Mouse (Mus musculus) liver, embryonic 14 days (tissue): ENCODE measurements around the gene 6430571L13Rik. TPM values are rescaled to one million over a fixed set of nuclear protein-coding genes. Genes with fewer than 3 reads are reported as not detected.

Source experiments
- polyA plus RNA-seq: library from polyadenylated mRNA; depleted of rRNA; stranded (reverse); fragments of >200 nt; gene quantifications from 2 replicates; pipeline ENCODE4 v1.2.3, GENCODE M21; 2012; rRNA removed

Gene 6430571L13Rik
- 0.07 and 0.10 TPM in 2 replicates for polyA plus RNA-seq

DNA sequence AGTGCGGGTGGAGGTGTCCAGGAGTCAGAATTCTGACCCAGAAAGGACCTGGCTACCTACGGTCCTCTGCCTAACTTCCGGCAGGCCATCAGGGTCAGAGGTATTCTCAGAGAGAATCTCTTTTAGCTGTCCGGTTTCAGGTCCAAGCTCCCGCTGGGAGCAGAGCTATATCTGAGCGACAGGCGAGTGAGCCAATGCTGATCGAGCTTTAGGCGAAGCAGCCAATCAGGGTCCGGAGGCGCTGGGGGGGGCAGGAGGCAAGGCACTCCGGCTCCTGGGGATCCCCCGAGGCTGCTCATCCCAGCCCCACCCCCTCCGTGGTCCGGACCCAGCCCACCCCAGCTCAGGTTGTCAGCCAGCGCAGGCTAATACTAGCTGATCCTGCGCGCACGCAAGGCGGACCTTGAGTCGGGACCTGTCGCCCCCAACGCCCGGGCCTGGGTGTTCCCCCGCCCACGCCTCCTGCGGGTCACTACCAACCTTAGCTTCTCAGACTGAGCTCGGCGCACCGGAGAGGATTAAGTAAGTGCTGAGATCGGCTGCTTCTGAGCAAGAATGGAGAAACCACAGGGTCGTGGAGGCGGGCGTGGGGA is at the start of gene 6430571L13Rik:
Gene 6430571L13Rik (plus strand): TSS at position 336 of the 593 bp plus-strand sequence.

GRCm38 (mm10) chr9:107296016-107296040 is 44.6 kb upstream of the 6430571L13Rik start, which contains the start of gene Cish:
TSS of gene Cish (plus strand) at chr9:107296026.

DNA sequence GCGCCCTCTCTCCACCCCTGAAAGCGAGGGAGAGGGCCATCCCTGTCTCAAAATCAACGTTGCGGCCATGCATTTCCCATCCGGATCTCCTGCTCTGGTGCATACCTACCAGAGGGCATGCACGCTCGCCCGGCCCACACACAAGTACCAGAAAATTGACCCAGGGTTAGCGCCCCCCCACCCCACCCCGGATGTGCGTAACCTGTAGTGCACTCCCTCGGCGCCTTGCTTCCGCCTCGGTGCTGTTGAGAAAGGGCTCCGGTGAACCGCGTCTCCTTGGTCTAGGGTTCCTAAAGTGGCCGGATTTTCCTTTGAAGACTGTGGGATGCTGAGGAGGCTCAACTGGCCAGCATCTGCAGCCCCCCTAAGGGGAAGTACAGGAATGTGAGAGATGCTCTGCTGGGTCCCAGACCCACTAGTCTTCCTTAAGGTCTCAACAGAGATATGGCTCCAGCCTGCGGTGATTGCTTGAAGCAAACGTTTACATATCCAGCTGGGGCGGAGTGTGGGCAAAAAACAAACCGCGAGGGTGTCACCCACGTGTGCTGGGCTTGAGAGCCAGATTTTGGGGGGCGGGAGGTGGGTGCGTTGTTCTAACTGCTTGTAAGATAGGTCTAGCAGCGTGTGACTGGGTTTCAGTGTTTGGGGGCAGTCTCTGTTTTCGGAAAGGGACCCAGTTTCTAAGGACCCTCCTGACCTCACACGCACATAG is 2.1 kb upstream of the 6430571L13Rik start, which contains the start of gene Hemk1:
Gene Hemk1 (minus strand): TSS at position 179 of the 712 bp plus-strand sequence.

DNA sequence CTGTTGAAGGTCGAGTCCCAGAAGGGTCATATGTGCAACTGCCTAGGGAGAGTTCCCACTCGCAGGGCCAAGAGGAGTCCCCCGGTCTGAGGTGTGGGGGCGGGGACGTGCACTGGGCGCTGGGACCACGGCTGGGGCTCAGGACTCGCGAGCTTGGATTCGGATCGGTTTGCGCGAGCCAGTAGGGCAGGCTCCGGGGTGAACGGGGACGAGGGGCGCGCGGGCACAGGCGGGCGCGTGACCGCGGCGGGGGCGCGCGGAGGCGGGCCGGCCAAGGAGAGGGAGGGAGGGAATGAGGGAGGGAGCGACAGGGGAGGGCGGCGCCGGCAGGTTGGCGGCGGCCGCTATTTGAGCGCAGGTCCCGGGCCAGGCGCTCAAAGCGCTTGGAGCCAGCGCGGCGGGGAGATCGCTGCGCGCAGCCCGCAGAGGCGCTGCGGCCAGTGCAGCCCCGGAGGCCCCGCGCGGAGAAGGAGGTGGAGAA is 59.1 kb downstream of the 6430571L13Rik start, which contains the start of gene Cacna2d2:
Gene Cacna2d2 (plus strand): TSS at position 122 of the 481 bp plus-strand sequence.

Other genes with a start within 250 kb of the 6430571L13Rik start
- gene Dock3, start 108.7 kb upstream of the 6430571L13Rik start, polyA plus RNA-seq, result 0.01 TPM in 2 replicates
- 5.5 and 6.6 TPM in 2 replicates for gene Mapkapk3, start 50.7 kb upstream of the 6430571L13Rik start, polyA plus RNA-seq
- gene Cish, start 44.6 kb upstream of the 6430571L13Rik start, polyA plus RNA-seq, result 3.0 and 3.6 TPM in 2 replicates
- 2.7 and 3.2 TPM in 2 replicates for gene Hemk1, start 2.3 kb upstream of the 6430571L13Rik start, polyA plus RNA-seq
- 0.02 and 0.03 TPM in 2 replicates for gene Cacna2d2, start 59.0 kb downstream of the 6430571L13Rik start, polyA plus RNA-seq
- gene Tmem115, start 193.3 kb downstream of the 6430571L13Rik start, polyA plus RNA-seq, result 6.5 and 7.8 TPM in 2 replicates
- 9.6 and 9.8 TPM in 2 replicates for gene Cyb561d2, start 201.6 kb downstream of the 6430571L13Rik start, polyA plus RNA-seq
- gene Nprl2, start 201.6 kb downstream of the 6430571L13Rik start, polyA plus RNA-seq, result 9.9 and 10.8 TPM in 2 replicates
- 0.14 and 0.29 TPM in 2 replicates for gene Zmynd10, start 206.7 kb downstream of the 6430571L13Rik start, polyA plus RNA-seq
- 14.2 and 15.7 TPM in 2 replicates for gene Rassf1, start 211.0 kb downstream of the 6430571L13Rik start, polyA plus RNA-seq
- 19.4 and 22.3 TPM in 2 replicates for gene Tusc2, start 222.7 kb downstream of the 6430571L13Rik start, polyA plus RNA-seq
- gene Hyal2, start 227.3 kb downstream of the 6430571L13Rik start, polyA plus RNA-seq, result 19.0 and 20.3 TPM in 2 replicates
- gene Hyal1, start 236.3 kb downstream of the 6430571L13Rik start, polyA plus RNA-seq, result 1.1 and 1.3 TPM in 2 replicates
- 9.6 and 12.1 TPM in 2 replicates for gene Naa80, start 238.3 kb downstream of the 6430571L13Rik start, polyA plus RNA-seq
- gene Hyal3, start 240.2 kb downstream of the 6430571L13Rik start, polyA plus RNA-seq, result 0.44 and 0.53 TPM in 2 replicates
- gene Ifrd2, start 247.0 kb downstream of the 6430571L13Rik start, polyA plus RNA-seq, result 117 and 130 TPM in 2 replicates